Mouse (Mus musculus): Measurements from ENCODE around the gene Sp4.

The Sp4 gene

DNA sequence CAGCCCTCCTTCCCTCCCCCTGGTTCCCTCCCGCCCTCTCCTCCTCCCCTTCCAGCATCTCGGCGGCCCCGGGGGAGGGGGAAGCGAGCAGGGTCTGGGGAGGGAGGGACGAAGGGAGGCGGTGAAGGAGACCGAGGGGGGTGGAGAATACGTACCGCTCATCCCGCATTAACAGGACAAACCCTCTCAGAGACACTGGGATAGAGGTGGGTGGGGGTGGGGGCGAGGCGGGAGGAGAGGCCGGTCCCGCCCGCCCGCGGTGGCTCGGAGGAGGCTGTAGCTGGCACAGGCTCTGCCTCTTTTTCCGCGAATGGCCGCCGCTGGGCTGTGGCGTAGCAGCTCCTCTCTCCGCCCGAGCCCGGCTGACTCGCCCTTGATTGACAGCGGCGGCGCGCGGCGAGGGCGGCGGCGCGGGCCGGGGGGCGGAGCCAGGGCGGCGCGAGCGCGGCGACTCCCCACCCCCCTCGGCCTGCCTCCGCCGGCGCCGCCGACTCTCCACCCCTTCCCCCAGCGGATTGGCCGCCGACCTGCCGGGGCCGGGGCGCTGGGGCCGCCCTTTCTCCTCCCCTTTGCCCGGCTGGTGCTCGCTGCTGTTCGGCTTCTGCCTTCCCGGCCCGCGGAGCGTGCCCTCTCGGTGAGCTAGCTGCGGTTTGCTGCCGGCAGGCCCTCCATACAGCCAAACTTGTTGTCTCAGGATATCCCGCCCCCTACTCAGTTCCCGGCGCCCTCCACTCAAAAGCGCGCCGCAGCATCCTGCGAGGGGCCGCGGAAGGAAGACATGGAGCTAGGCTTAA, at the start of gene Sp4:
Sp4 (minus strand) TSS at position 369 of the 794 bp plus-strand sequence.
- DNase-seq, result peak; percentile 90

DNA sequence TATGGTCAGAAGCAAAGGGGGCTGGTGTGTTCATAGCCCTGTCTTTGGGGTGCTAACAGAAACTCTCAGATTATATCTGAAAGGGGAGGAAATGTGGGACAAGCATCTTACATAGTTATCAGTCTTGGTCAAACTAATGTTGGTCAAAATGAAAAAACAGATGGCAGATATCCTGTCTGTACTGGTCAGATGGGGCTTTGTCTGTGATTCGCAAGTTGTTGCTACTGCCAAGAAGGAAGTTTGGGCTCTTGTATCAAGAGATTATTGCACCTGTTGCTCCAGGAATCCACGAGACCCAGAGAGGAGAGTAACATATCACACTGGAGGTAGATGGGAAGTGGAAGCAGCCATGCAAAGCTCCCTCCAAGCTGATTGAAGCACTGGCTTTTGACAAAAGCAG, 37.9 kb upstream of the Sp4 start:
- no peak for DNase-seq

DNA sequence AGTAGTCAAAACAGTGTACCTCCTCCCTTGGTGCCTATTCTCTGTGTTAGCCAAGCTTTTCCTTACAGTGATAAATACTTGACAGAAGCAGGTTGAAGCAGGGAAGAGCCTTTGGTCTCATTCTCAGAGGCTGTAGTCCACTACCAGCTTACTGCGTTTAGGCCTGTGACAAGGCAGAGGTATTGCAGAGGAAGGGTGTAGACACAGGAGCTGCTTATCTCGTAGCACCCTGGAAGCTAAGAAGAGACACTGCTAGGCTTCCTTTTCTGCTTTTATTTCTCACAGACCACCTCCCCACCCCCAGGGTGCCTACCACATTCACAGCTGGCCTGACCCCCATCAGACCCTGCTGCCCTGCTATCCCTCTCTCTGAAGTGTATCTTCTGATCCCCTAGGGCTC, 37.0 kb upstream of the Sp4 start:
- no peak for DNase-seq

DNA sequence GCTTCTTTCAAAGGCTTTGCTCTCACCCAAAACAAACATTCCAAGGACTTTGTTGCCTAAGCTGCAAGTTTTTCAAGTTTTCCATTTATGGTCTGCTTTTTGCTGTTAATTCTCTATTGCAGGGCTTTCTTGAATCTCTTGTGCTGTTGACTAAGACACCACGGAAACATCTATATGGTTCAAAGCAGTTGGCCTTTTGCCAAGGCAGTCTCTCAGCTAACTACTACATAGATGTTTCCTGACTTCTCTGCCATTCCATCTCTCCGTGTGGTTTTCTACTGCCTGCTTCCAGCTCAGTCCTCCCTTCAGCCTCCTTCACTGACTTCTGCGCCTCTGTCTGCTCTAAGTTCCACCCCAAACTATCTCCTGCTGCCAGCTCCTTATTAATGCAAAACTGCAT, 36.1 kb upstream of the Sp4 start:
- DNase-seq, result no peak

DNA sequence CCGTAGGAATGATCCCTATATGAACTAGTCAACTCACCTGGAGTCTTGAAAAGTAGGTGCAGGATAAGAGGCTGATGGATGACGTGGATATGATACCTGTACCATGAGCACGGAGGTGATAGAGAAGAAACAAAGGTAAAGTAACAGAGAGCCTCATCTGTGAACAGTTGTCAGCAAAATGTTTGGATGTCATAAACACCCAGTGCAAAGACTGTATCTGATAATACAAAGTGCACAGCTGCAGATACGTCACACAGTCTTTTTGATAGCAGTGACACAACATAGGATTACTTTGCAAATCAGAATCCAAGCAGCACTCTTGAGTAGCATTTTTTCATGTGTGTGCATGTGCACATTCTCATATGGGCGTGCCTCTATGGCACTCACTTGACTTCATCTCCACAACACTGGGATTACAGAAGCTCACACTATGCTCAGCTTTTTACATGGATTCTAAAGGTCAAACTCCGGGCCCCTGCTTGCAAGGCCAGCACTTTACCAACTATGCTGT, 27.6 kb upstream of the Sp4 start:
- no peak for DNase-seq

DNA sequence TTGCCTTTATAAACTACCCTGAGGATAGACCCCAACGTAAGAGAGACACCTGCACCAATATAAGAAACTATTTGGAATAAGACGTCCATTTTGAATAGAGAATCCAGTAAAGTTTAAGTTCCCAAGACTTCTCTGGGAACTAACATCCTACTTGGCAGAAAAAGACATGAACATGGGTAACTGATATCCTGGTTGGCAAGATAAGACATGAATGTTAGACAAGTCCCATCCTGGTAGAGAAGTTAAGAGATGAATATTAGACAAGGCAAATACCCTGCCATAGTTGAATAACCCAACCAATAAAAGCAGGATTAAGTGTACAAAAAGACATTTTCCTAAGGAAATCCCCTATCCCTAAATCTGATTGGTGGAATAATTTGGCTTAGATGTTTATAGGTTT, 26.3 kb upstream of the Sp4 start:
- DNase-seq, result no peak

DNA sequence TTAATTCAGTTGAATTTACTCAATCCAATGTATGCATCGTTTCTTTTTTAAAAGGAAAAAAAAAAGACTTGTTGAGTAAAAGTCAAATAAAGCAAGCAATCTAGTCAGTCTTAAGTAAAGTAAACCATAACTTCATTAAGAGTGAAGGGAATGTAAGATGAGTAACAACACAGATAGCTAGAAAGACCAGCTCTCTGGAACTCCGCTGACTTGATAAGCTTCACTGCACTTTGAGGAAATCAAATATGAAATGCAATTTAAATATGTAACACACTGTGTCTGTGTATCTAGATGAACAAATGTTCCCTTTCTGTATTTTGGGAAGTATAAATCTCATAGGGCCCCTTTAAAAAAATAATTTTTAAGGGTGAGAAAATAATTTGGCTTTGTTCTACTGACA, 24.9 kb upstream of the Sp4 start:
- no peak for DNase-seq

DNA sequence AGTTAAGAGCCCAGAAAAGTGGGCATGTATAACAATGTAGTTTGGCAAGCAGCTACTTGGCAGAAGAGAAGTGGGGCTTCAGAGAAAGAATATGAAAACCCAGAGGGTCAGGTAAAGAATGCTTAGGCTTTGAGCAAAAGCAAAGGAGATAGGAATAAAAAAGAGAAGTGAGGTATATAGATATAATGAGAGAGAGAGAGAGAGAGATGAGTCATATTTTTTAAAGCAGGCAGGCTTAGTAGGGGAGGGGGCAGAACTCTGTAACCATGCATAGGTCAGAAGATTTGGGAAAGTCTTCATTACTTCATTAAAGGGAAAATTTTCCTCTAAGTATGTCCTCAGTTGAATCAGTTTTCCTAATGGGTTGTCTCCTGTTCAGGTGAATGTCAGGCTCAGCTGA, 18.8 kb upstream of the Sp4 start:
- no peak for DNase-seq

DNA sequence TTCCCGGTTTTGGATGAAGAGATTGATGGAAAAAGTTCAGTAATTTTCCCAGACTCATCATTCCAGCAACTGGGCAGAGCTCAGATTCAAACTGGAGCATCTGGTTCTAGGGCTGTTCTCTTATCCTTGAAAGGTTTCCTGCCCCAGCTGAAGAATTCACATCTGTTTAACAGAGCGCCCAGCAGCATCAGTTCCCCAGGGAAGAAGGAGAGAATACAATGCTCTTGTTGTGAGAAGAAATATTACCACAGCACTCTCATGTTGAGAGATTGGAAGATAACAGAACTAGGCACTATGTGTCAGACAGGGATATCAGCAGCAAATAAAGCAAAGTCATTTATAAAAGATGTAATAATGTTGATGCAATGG, 13.2 kb upstream of the Sp4 start:
- DNase-seq, result no peak

DNA sequence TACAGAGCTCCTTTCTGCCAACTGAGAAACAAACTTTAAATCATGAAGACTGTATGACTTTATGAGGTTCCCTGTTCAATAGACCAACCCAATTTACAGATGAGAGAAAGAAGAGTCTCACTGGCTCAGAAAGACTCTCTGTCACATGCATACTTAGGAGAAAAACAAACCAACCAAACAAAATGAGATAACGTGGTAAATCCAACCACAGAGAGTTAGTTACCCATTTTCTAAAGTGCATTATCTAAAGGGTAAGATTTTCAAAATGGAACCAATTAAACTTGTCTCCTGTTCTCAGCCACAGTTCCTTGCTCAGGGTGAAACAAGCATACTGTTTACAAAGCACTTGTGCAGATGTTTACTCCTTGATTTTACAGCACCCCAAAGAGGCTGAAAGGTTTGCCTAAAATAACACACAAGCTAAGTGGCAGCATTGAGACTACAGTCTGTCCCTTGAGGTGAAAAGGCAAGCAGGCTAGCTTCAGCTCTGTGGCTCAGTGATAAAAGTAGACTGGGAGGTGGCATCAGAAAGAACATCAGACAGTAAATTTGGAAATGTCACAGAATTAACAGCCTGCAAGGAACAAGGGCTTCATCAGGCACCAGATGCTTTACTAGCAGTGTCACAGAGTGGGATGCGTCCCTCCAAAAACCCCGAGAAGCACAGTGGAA, 12.7 kb upstream of the Sp4 start:
- DNase-seq, result no peak

DNA sequence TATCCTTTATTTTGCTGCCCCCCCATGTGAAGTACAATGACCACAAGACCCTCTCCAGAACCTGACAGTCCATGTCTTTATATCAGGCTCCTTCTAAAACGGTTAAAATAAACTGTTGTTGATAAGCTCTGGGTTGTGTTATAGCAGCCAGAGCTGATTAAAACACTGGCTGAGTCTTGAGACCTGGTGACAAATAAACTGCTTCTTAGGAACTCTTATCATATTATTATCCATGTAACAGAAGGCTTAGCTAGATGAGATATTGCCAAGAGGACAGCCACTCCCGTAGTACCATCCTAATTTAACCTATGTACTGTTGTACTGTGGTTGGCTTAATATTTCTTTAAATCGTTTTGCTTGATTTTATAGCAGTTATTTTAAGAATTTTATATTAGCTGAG, 2.3 kb upstream of the Sp4 start:
- no peak for DNase-seq

DNA sequence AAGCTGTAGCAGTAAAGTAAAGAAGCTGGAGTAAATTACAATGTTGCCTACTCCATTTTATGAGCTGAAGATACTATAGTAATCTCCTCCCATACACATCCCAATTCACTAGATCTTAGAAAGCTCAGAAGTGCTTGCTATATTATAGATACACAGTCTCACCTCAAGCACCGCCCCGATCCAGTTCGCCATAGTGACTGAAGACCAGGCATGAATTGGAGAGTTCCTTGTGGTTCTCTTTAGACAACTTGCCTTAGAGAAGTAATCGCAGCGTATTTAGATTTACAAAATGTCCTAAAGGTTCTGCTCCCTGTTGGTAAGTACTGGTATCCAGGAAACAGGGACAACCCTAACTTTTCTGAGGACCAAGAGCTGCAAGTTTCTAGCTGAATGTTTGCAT, 1.8 kb upstream of the Sp4 start:
- no peak for DNase-seq

DNA sequence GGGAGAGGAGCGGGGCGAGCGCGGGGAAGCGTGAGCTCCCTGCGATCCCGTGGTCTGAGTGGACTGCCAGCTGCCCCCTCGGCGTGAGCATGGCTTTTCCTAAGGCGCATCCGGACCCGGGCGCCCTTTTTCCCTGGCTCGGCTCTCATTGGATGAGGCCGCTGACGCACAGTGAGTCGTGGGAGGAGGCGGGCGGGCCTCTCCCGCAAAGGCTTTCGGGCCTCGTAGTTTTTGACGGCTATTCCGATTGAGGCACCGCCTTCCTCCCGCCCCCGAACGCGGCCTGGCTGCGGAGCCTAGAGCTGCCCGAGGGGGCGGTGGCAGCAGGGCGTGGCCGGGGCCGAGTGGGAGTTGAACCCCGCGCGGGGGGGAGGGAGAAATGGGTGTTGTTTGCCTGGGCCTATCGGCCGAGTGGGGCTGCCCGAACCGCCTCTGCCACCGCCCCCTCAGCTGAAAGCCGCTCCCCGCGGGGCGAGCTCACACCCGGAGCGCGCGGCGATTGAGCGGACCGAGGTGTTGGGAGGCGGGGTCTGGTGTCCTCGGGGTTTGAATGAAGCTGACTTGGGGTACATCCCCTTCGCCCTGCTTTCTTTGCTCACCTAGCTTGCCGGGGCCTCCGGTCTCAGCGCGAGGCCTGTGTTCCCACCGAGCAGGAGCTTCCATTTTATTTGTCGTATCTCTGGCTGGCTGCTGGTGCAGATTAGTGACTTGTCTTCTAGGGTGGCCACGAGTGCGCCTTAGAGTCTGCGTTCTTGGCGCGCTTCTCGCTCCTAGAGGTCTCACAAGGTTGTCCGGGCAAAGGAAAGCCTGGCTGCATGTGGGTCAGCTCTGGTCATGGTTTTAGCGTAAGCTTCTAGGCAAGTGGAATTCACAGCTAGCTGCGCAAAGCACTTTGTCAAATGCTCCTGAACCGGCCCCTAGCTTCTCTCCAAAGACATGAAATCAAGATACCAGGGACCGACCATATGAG, 911 bp upstream of the Sp4 start:
- peak; percentile 100 for DNase-seq

DNA sequence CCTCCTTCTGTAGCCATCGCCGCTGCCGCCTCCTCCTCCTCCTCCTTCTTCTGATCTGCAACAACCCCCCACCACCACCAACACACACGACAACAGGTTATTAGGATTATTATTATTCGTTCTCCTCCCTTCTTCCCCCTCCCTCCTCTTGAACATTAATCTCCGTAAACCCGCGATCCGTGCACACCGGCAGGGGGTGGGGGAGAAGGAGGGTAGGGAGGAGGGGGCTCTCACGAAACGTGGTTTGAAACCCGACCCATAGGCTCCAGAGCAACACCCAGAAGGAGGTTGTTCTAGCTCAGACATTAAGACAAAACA, 527 bp downstream of the Sp4 start:
- DNase-seq, result no peak

DNA sequence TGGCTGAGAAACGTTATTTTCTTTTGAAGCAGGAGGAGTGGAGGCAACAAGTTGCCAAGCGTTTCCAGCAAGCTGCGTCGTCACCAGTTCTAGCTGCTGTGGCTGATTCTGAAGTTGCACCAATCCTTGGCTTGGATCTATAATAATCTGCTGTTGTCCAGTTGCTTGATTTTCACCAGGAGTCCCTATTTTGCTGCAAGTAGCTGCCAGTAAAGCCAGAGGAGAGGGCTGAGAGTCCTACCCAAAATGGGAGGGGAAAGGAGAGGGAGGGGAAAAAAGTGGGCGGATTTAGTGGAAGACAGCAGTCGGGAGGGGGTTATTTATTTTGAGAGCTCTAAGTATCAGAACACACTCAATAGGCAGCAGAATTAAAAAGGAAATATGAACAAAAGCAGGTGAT, 1.3 kb downstream of the Sp4 start:
- DNase-seq, result peak; percentile 36

DNA sequence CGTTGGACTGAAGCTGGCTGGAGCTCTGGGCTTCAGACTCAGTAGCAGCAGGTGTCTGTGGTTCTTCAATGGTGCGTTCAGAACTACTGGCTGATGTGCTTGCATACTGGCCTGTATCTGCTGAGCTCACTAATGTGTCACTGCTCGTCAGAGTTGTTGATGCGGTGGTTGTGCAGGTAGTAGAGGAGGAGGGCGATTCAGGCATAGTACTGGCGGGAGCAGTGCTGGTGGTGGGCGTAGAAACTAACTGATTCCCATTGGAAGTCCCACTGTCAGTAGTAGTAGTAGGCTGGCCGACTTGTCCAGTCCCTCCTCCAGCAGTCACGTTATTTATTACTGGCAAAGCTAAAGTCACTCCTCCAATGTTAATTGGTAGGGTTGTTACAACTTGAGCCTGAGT, 2.1 kb downstream of the Sp4 start:
- no peak for DNase-seq

DNA sequence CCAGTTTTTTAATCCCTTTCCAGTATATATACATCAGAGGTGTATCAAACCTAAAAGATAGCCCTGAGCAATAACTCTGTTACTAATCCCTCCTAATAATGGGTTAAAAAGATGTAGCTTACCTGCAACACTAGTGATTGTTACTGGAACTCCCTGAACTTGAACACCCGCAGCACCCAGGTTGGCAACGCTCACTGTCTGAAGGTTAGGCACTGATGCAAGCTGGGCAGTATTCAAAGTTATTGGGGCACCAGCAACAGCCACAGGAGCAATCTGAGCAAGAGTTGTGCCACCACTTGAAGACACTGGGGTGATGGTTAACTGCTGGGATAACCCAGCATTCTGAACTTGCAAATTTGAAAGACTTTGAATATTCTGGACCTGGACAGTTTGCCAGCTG, 2.7 kb downstream of the Sp4 start:
- DNase-seq, result no peak

DNA sequence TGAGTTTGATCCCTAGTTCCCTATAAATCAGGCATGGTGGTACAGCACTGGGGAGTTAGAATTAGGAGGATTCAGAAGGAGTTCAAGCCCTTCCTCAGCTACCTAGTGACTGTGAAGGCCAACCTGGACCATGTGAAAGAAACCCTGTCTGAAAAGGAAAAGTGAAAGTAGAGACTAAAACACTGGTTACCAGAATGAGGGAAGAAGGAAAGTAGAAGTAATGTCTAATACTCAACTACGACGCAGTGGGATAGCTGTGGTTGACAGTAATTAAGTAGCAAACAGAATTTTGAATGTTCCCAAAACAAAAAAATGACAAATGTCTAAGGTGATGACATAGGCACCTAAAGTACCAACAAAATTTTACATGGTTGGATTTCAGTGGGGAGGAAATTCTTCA, 5.0 kb downstream of the Sp4 start:
- DNase-seq, result no peak

DNA sequence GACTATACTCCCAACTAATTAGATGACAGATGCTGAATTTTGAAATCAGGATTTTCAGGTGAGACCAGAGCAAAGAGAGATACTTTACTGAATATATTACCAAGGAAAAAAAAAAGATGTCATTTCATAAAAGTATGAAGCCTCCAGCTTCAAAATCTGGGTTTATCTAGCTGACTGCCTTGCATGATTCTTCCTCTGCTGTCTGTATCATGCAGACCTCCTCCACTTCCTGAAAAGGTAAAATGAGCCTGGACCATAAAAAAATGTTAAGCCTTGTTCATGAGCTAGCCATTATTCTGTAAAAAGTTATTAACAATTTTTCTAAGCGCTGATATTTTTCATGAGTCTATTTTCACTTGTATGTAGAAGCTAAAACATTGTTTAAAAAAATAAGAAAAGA, 5.4 kb downstream of the Sp4 start:
- DNase-seq, result no peak

DNA sequence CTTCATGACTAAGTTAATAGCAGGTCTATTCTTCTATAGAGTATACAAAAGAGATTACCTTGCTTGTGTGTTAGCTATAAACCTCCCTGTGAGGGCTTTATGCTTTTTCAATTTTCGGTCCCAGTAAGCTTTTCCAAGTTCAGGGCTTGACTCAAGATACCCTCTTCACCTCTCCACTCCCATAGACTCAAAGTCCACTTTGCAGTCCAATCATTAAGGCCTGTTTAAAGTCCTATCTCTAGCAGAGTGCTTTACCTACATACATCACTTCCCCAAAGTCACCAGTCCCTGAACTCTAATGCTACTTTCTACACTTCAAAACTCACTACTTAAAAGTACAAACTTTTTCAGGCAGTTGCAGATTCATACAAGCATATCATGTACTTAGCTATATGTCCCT, 12.3 kb downstream of the Sp4 start:
- DNase-seq, result no peak

DNA sequence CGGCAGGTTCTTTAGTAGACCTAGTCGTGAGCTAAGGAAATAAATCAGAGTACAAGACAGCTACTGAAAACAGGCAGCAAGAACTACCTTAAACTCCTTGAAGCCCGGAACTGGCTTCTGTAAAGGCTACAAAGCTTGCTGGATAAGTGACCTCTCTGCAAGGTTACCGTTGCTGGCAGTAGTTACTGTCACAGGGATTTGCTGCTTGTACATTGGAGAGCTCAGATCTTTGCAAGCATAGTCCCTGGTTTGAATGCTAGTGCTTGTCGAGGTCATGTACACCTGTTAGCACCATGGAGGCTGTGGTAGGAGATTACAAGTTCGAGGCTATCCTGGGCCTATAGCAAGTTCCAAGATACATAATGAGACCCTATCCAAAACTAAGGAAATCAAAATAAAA, 16.1 kb downstream of the Sp4 start:
- DNase-seq, result no peak

DNA sequence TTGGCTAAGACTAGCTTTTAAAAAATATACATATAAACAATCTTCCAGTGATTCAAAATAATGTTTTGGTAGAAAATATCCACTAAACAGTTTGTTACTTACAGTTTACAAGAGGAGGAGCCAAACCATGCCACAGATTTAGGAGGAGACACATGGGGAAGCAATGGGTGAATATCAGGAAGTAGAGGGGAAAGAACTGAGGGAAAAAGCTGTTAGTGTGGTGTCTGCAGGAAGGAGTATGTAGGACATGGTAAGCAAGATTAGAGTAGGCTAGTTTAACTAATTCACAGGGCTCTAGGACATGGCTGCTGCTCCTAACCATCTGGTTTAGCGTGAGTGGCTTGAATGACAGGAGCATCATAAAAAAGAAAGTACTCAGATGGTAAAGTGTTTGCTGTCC, 19.3 kb downstream of the Sp4 start:
- DNase-seq, result no peak

DNA sequence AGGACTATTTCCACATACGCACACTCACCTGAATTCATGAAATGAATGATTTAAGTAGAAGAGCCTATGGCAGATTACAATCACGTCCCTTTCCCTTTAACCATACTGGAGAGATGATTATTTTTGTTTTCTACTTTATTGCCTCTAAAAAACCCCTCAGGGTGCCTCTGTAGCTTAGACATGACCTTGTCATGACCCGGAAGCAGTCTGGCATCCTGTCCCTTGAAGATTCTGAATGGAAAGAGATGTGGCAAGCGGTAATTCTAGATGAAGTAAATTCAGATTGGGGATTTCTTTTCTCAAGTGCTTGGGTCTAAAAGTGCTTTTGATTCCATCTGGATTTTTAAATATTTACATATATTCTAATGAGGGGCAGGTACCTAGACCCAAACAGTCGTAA, 24.9 kb downstream of the Sp4 start:
- no peak for DNase-seq

DNA sequence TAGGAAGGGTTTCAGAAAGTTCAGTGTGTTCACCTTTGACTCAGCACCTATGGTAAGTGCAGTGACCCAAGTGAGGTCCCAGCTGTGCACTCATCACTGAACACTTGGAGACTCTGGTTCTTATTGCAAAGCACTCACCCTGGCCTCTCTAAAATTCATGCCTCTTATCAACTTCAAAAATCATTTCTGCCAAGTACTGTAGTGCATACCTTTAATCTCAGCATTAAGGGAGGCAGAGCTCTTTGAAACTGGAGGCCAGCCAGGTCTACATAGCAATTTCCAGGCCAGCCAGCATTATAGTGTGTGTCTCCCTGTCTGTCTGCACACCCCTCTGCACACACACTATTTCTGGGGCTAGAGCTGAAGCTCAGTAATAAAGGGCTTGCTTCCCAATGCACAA, 36.3 kb downstream of the Sp4 start:
- DNase-seq, result no peak
